Mouse (Mus musculus) CD4-positive, CD25-positive, alpha-beta regulatory T cell, adult 4 months (primary cell): ENCODE measurements around the gene Galnt16. TPM values are rescaled to one million over a fixed set of nuclear protein-coding genes. Genes with fewer than 3 reads are reported as not detected.

ENCODE experiments used
- ATAC-seq: one replicate; pipeline ENCODE4 v1.8.0; 2017
- polyA plus RNA-seq, 2 experiments: library from polyadenylated mRNA; unstranded; fragments of 100-300 nt; shearing (Covaris generic); gene quantifications; one replicate each; pipeline ENCODE4 v1.2.1; 2017

The Galnt16 gene
- polyA plus RNA-seq, 2 experiments from 2014 or later, result 1.2 TPM; not detected in 1

DNA sequence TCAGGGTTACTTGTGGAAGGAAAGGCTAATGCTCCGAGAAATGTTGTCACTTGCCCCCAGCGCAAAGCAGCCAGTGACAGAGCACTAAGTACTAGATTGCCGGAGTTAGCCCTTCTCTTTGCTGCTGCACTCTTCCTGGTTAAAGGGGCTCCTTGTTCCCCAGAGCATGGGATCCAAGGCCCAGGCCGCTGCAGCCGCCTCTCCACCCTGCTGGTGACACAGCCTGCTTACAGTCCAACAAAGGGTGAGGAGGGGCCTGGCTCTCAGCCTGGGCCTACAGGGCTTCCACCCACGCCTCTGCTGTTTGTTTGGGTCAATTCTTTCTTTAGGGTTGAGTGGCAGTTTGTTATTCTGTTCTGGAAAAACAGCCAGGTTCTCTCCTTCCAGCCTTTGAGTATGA lies 80.7 kb downstream of the Galnt16 start:
- ATAC-seq, result no peak

- ATAC-seq, result no peak
Observed at GRCm38 (mm10) chr12:80601597-80602269, 83.7 kb downstream of the Galnt16 start.

- no peak for ATAC-seq
Observed at GRCm38 (mm10) chr12:80602432-80602831, 84.4 kb downstream of the Galnt16 start.

DNA sequence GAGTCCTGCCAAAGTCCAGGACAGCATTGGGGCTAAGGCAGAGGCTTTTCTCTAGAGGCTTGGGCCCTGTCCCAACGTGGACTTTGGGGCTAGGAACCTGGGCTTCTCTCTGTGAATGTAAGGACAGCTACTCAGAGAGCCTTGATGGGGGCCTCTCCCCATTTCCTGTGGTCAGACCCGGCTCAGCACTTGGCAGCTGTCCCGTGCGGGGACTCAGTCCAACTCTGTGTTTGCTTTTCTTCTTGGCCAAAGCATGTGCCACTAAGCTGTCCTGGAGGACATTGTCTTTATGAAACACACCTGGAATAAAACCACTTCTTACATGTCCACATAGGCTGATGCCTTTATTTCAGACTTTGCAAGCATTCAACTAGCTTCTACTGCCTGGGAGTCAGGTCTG lies 85.5 kb downstream of the Galnt16 start:
- ATAC-seq, result no peak

DNA sequence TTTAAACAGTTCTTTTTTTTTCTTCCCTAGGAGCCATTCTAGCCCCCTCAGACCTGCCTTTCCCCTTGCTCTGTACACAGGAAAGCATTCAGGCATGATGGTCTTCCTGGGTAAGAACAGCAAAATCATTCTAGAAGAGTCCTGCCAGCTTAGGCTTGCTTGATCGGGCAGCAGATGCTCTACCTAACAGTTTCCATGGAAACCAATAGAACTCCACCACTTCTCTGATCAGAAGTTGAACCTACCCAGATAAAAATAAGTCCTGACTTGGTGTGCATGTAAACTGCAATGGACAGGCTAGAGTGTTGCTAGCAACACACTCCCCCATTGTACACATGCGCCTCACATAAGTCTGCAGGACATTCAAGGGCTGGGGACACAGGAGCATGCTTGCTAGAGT lies 86.1 kb downstream of the Galnt16 start:
- ATAC-seq, result no peak

DNA sequence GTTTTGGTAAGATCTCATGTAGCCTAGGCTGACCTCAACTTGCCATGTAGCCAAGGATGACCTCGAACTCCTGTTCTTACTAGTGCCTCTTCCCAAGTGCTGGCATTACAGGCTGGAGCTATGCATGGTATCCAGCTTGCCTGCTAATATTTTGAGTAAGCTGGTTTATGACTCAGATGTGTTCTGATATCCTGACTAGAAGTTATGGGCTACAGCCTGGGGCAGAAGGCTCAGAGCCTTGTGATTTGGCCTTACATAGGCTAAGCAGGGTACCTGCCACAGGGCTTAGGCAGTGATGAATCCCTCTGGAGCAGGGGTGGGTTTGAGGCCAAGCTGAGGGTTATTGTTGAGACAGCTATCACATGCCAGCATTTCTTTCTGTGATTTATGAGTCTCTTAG lies 90.5 kb downstream of the Galnt16 start:
- ATAC-seq, result no peak

DNA sequence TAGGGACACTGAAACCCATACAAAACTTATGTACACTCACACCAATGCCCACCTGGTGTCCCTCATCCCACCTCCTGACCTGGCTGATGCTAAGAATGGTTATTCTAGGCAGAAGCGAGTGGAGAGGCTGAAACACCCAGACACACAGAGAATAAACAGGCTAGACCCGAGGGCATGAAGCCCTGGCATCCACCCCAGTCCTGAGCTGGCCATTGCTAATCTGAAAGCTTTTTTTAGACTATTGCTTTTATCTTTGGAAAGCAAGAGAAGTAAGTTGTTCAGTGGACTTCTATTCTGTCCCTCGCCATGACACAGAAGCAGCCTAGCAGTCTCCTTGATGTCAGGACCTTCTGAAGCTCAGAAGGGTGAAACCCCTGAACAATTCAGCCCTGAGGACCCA lies 91.9 kb downstream of the Galnt16 start:
- ATAC-seq, result no peak

DNA sequence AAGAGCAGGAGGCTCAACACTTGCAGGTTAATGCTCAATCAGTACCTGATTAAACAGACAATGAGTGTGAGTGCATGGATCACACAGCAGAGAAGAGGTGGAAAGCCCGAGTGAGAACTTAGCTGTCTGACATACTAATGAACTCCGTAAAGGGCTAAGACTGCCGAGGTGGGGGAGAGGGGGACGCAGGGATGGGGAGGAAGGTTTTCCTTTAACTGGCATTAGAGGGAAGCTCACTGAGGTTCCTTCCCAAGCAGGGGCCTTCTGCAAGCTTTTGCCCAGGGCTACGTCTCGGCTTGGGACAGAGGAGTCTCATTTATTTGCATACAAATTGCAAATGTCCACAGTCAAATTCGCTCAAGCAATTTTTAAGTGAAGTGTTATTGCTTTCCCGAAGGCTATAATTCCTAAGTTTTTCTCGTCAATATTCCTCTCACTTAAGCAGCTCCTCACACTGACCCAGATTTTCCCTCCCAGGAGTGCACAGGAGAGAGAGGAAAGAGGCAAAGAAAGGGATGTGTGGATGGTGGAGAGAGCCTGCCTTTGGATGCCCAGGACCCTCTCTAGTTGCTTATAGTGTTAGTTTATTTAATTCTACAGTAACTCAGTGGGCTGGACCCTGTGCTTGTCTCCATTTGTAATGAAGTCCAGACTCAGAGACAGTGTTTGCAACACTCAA lies 94.2 kb downstream of the Galnt16 start:
- no peak for ATAC-seq

GRCm38 (mm10) chr12:80615371-80616257 lies 97.5 kb downstream of the Galnt16 start:
- no peak for ATAC-seq

GRCm38 (mm10) chr12:80620501-80620900 lies 102.4 kb downstream of the Galnt16 start:
- ATAC-seq, result no peak

DNA sequence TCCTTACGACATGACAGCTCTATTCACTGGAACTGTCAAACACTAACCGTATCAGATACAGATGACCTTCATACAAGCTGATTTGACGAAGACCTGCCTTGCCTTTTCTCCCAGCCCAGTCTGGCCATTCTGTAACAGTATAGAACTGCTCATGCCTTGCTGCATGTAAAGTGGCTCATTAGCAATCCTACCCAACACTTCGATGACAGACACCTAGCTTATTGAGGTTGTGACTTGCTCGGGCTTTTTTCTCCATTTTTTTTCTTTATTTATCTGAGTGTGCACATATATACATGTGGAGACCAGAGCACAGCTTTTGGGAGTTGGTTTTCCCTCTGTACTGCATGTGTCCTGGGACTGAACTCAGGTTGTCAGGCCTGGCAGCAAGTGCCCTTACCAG lies 113.7 kb downstream of the Galnt16 start:
- no peak for ATAC-seq

- peak; percentile 30 for ATAC-seq
Observed at GRCm38 (mm10) chr12:80642725-80643692, 124.9 kb downstream of the Galnt16 start.

- ATAC-seq, result peak; percentile 91
Observed at GRCm38 (mm10) chr12:80643693-80644505, 125.8 kb downstream of the Galnt16 start, which contains the start of the genes Slc39a9 and Erh. Slc39a9 (plus strand) TSS chr12:80643883. Erh (minus strand) TSS chr12:80644341.

DNA sequence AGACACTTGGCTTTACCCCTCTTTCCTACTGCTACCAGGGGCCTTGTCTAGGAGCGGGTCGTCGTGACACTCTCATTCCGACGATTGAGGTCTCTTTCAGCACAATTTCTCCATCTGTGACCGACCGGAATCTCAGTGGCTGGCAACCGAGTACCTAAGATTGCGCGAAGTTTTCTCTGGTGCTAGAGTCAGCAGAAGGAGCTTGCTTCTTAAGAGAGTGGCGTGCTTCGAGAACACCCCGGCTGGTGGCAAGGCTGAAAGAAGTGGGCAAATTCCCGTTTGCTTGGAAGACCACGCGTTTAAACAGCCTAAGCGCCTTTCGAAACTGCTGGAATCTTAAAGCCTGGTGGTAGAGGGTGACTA lies 126.4 kb downstream of the Galnt16 start:
- no peak for ATAC-seq

GRCm38 (mm10) chr12:80646377-80646776 lies 128.3 kb downstream of the Galnt16 start:
- ATAC-seq, result no peak

- no peak for ATAC-seq
Observed at GRCm38 (mm10) chr12:80653951-80654658, 136.0 kb downstream of the Galnt16 start.

- ATAC-seq, result no peak
Observed at GRCm38 (mm10) chr12:80654659-80655025, 136.6 kb downstream of the Galnt16 start.

DNA sequence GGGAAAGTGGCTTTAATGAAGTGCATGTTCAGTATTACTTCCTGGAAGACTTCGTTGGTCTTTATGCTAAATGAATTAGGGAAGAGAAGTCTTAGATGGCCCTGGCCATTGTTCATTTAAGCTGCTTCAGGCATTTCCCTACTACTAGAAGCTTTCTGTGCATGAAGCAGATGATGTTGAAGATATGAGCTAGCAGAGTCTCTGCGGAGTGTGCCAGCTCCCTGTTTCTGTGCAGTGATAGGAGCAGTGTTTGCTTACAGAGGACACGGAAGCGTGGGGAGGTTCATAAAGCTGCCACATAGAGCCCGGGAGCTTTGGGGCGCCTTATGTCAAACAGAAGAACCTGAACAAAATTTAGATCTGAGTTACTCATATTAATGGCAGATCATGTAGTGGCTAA lies 140.6 kb downstream of the Galnt16 start:
- ATAC-seq, result no peak

DNA sequence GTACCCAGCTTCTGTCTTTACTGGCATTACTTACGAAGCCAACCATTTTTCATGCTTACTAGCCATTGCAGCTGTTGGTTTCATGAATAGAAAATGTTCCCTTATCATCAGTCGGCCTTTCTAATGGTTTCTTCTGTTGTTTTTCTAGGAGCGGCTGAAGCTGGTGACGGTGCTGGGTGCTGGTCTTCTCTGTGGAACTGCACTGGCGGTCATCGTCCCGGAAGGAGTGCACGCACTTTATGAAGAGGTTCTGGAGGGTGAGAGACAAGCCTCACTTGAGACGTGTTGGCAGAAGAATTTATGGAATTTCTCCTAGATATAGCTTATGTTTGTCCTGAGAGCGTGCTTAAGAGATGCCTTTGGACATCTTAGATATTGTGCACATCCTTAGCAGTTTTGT lies 144.2 kb downstream of the Galnt16 start:
- no peak for ATAC-seq

DNA sequence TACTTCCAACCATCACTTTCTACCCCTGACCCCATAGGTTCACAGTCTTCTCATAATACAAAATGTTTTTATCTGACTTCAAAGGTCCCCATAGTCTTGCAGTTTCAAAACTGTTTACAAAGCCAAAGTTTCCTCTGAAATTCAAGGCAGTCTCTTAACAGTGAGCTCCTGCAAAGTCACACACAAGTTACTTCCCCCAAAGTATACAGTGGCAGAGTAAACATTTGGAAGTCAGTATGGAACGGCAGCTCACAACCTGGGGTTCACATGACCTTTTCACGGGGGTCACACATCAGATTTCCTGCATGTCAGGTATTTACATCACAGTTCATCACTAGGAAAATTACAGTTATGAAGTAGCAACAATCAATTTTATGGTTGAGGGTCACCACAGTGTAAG lies 145.9 kb downstream of the Galnt16 start:
- no peak for ATAC-seq

DNA sequence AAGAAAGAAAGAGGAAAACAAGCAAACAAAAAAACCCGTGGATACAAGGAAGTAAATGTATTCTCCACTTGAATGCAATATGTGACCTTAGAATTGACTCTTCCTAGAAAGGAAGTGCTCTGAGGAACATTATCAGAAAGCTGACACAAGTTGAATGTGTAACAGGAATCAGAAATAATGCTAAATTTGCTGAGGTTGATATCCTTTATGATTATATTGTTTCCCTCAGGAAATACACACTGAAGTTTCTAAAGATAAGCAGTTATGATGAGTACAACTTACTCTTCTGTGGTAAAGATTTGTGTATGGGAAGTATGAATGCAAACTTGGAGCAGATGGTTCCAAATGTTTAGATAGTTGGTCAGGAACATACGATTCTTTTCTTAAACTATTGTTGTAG lies 150.3 kb downstream of the Galnt16 start:
- ATAC-seq, result no peak
